Mouse (Mus musculus) hindbrain, embryonic 15.5 days (tissue): ENCODE measurements around the gene 1810024B03Rik. TPM values are rescaled to one million over a fixed set of nuclear protein-coding genes. Genes with fewer than 3 reads are reported as not detected.

Experiments
- polyA plus RNA-seq: library from polyadenylated mRNA; unstranded; fragments of >200 nt; fragmentation: Nextera tagmentation; extraction: Ambion mirVana; gene quantifications from 2 replicates; pipeline ENCODE4 v1.2.1, GENCODE M21; 2015

The 1810024B03Rik gene
- polyA plus RNA-seq, 1 experiment from 2014 or later = 1.0 TPM

Other genes starting within 250 kb of the 1810024B03Rik start
- gene Ap4e1, start 199.6 kb downstream of the 1810024B03Rik start, polyA plus RNA-seq = 11.2 and 12.3 TPM in 2 replicates
- 29.3 and 33.0 TPM in 2 replicates for gene Blvra, start 137.6 kb downstream of the 1810024B03Rik start, polyA plus RNA-seq
- 17.3 and 18.7 TPM in 2 replicates for gene Ncaph, start 74.3 kb downstream of the 1810024B03Rik start, polyA plus RNA-seq
- gene Itpripl1, start 64.8 kb downstream of the 1810024B03Rik start, polyA plus RNA-seq = 11.0 and 11.2 TPM in 2 replicates
- gene Snrnp200, start 106 bp upstream of the 1810024B03Rik start, polyA plus RNA-seq = 45.0 and 50.1 TPM in 2 replicates
- gene Ciao1, start 39.5 kb upstream of the 1810024B03Rik start, polyA plus RNA-seq = 56.6 and 59.6 TPM in 2 replicates
- 55.2 and 58.7 TPM in 2 replicates for gene Tmem127, start 39.6 kb upstream of the 1810024B03Rik start, polyA plus RNA-seq
- gene Stard7, start 61.9 kb upstream of the 1810024B03Rik start, polyA plus RNA-seq = 88.4 and 92.5 TPM in 2 replicates
- 13.0 and 14.2 TPM in 2 replicates for gene Dusp2, start 127.9 kb upstream of the 1810024B03Rik start, polyA plus RNA-seq
- not detected in 2 replicates for gene Astl, start 130.4 kb upstream of the 1810024B03Rik start, polyA plus RNA-seq
- gene Adra2b, start 154.9 kb upstream of the 1810024B03Rik start, polyA plus RNA-seq = 0.47 TPM in 2 replicates
- gene Gpat2, start 216.9 kb upstream of the 1810024B03Rik start, polyA plus RNA-seq = 0.18 and 0.33 TPM in 2 replicates
- 30.4 and 31.8 TPM in 2 replicates for gene Fahd2a, start 236.3 kb upstream of the 1810024B03Rik start, polyA plus RNA-seq